8 mouse cellular contexts compared by ENCODE assay signal in genomic region chr1:135789815-135790214, GRCm38 (mm10). TPM values are rescaled to one million over a fixed set of nuclear protein-coding genes. Genes with fewer than 3 reads are reported as not detected.
DNase-seq lines count a peak whose midpoint lies in the region; ATAC-seq lines count a peak whose summit lies in the region.

No protein-coding gene starts in this region.

- H3K4me3 ChIP-seq in forebrain, embryonic 10.5 days = no peak overlapping the region
- no peak overlapping the region for H3K4me3 ChIP-seq in forebrain, embryonic 13.5 days

- peaks cover 46% of the 10 kb centered on the region for H3K27me3 ChIP-seq in forebrain, embryonic 10.5 days (ENCODE audit: poor library complexity, severe bottlenecking)
- peaks cover 23% of the 10 kb centered on the region for H3K27me3 ChIP-seq in forebrain, embryonic 13.5 days

- H3K4me2 ChIP-seq in forebrain, embryonic 13.5 days = no peak overlapping the region

- peak; percentile 75 for DNase-seq in forebrain, embryonic 10.5 days (ENCODE audit: extremely low spot score, low spot score)
- DNase-seq in A20 (ENCODE audit: low read depth, low spot score) = peak; percentile 81
- DNase-seq in adrenal gland, postnatal 14 days = peak; percentile 89
- DNase-seq in kidney, postnatal 25 days = peak; percentile 69 to 82
- DNase-seq in spleen, postnatal 4 days (ENCODE audit: low spot score in 2 of 2) = peak; percentile 65 to 92

- 0 out of 2 replicates have a peak overlapping the region, but pooled peaks have one; percentile 11 for H3K27ac ChIP-seq in forebrain, embryonic 10.5 days
- H3K27ac ChIP-seq in forebrain, embryonic 13.5 days = no peak overlapping the region

- no peaks in the 10 kb centered on the region for H3K9me3 ChIP-seq in forebrain, embryonic 10.5 days
- H3K9me3 ChIP-seq in forebrain, embryonic 13.5 days (replicated peaks) = no peaks in the 10 kb centered on the region

- no peak overlapping the region for H3K9ac ChIP-seq in forebrain, embryonic 13.5 days

- 16% methylated on average over 5 of the region's 5 CpGs for WGBS in forebrain, embryonic 10.5 days
- 7% methylated on average over 5 of the region's 5 CpGs for WGBS in forebrain, embryonic 13.5 days

- no peak for ATAC-seq in forebrain, embryonic 13.5 days
- peak; percentile 62; the same call in 1 of the 2 replicates for ATAC-seq in erythroid progenitor cell, adult 5-6 weeks (replicated peaks; ENCODE audit: low FRiP score, poor library complexity, severe bottlenecking)
- peak; percentile 71 for ATAC-seq in megakaryocyte-erythroid progenitor cell, adult 5-6 weeks (replicated peaks; ENCODE audit: low FRiP score, low TSS enrichment, poor library complexity, severe bottlenecking)

- H3K4me1 ChIP-seq in forebrain, embryonic 10.5 days = peaks cover 35% of the 10 kb centered on the region
- peaks cover 11% of the 10 kb centered on the region for H3K4me1 ChIP-seq in forebrain, embryonic 13.5 days

- H3K36me3 ChIP-seq in forebrain, embryonic 10.5 days (replicated peaks) = no peaks in the 10 kb centered on the region
- H3K36me3 ChIP-seq in forebrain, embryonic 13.5 days (ENCODE audit: poor library complexity, severe bottlenecking) = no peaks in the 10 kb centered on the region

RNA-seq across cellular contexts. Expression of gene Tnni1, which starts 10.6 kb away (rescaled TPM):
- 0.55 and 1.3 TPM in 2 replicates for polyA plus RNA-seq in forebrain, embryonic 10.5 days (2016; fragmentation: Nextera tagmentation; extraction: Ambion mirVana)
- 0.37 and 1.1 TPM in 2 replicates for polyA plus RNA-seq in forebrain, embryonic 13.5 days (2015; fragmentation: Nextera tagmentation; extraction: Ambion mirVana)
- total RNA-seq in adrenal gland, postnatal 14 days (2021) = 0.34 TPM in 1 of 2 replicates, not detected in the other
- total RNA-seq in erythroid progenitor cell, adult 5-6 weeks (2015; ENCODE audit: low replicate concordance) = not detected in 2 replicates
- total RNA-seq in erythroid progenitor cell, adult 5-6 weeks (2017; ENCODE audit: low replicate concordance) = not detected in 2 replicates
- total RNA-seq in megakaryocyte-erythroid progenitor cell, adult 5-6 weeks (2014; fragmentation: Nextera tagmentation) = 5.4 TPM in 1 of 2 replicates, not detected in the other
- total RNA-seq in megakaryocyte-erythroid progenitor cell, adult 5-6 weeks (2017) = 0.46 TPM in 1 of 2 replicates, not detected in the other

RNA-seq across cellular contexts. Expression of gene Phlda3, which starts 23.9 kb away (rescaled TPM):
- 20.2 and 21.4 TPM in 2 replicates for polyA plus RNA-seq in forebrain, embryonic 10.5 days (2016; fragmentation: Nextera tagmentation; extraction: Ambion mirVana)
- 12.1 TPM in 2 replicates for polyA plus RNA-seq in forebrain, embryonic 13.5 days (2015; fragmentation: Nextera tagmentation; extraction: Ambion mirVana)
- total RNA-seq in adrenal gland, postnatal 14 days (2021) = 44.9 and 49.5 TPM in 2 replicates
- not detected in 2 replicates for total RNA-seq in erythroid progenitor cell, adult 5-6 weeks (2015; ENCODE audit: low replicate concordance)
- total RNA-seq in erythroid progenitor cell, adult 5-6 weeks (2017; ENCODE audit: low replicate concordance) = not detected in 2 replicates
- total RNA-seq in megakaryocyte-erythroid progenitor cell, adult 5-6 weeks (2014; fragmentation: Nextera tagmentation) = 1.8 and 7.6 TPM in 2 replicates
- 0.94 and 2.1 TPM in 2 replicates for total RNA-seq in megakaryocyte-erythroid progenitor cell, adult 5-6 weeks (2017)

RNA-seq across cellular contexts. Expression of gene Lad1, which starts 28.6 kb away (rescaled TPM):
- 3.1 and 3.7 TPM in 2 replicates for polyA plus RNA-seq in forebrain, embryonic 10.5 days (2016; fragmentation: Nextera tagmentation; extraction: Ambion mirVana)
- 0.11 and 0.36 TPM in 2 replicates for polyA plus RNA-seq in forebrain, embryonic 13.5 days (2015; fragmentation: Nextera tagmentation; extraction: Ambion mirVana)
- total RNA-seq in adrenal gland, postnatal 14 days (2021) = 0.45 TPM in 1 of 2 replicates, not detected in the other
- total RNA-seq in erythroid progenitor cell, adult 5-6 weeks (2015; ENCODE audit: low replicate concordance) = 0.72 TPM in 1 of 2 replicates, not detected in the other
- not detected in 2 replicates for total RNA-seq in erythroid progenitor cell, adult 5-6 weeks (2017; ENCODE audit: low replicate concordance)
- not detected in 2 replicates for total RNA-seq in megakaryocyte-erythroid progenitor cell, adult 5-6 weeks (2014; fragmentation: Nextera tagmentation)
- total RNA-seq in megakaryocyte-erythroid progenitor cell, adult 5-6 weeks (2017) = not detected in 2 replicates

RNA-seq across cellular contexts. Expression of gene Tnnt2, which starts 46.3 kb away (rescaled TPM):
- polyA plus RNA-seq in forebrain, embryonic 10.5 days (2016; fragmentation: Nextera tagmentation; extraction: Ambion mirVana) = 0.45 TPM in 1 of 2 replicates, not detected in the other
- polyA plus RNA-seq in forebrain, embryonic 13.5 days (2015; fragmentation: Nextera tagmentation; extraction: Ambion mirVana) = 0.36 and 9.2 TPM in 2 replicates
- 1.3 and 2.6 TPM in 2 replicates for total RNA-seq in adrenal gland, postnatal 14 days (2021)
- total RNA-seq in erythroid progenitor cell, adult 5-6 weeks (2015; ENCODE audit: low replicate concordance) = not detected in 2 replicates
- not detected in 2 replicates for total RNA-seq in erythroid progenitor cell, adult 5-6 weeks (2017; ENCODE audit: low replicate concordance)
- total RNA-seq in megakaryocyte-erythroid progenitor cell, adult 5-6 weeks (2014; fragmentation: Nextera tagmentation) = 1.4 TPM in 1 of 2 replicates, not detected in the other
- not detected in 2 replicates for total RNA-seq in megakaryocyte-erythroid progenitor cell, adult 5-6 weeks (2017)
